Mouse (Mus musculus) neural tube, embryonic 15.5 days (tissue): ENCODE data around the gene Bag6. TPM values are rescaled to one million over a fixed set of nuclear protein-coding genes. Genes with fewer than 3 reads are reported as not detected.

Experiments used
- ATAC-seq: fragments of 200-750 bp; cut with Nextera tagmentation; 2 replicates; pipeline ENCODE4 v1.8.0; 2017; ENCODE audit warnings: mild to moderate bottlenecking, moderate TSS enrichment, moderate library complexity; ENCODE audit not compliant: low FRiP score
- H3K27ac ChIP-seq: fragments of 300-500 bp; sonication (generic); replicated peaks from 2 replicates; pipeline ENCODE4 v1.5.1; 2015; ENCODE audit warnings: mild to moderate bottlenecking, inconsistent platforms
- H3K27me3 ChIP-seq: fragments of 300-500 bp; sonication (generic); replicated peaks from 2 replicates; pipeline ENCODE4 v1.6.1; 2015; ENCODE audit warnings: inconsistent platforms
- H3K36me3 ChIP-seq: fragments of 300-500 bp; sonication (generic); 2 replicates; pipeline ENCODE4 v1.6.1; 2015; ENCODE audit warnings: inconsistent platforms
- H3K4me1 ChIP-seq: fragments of 300-500 bp; sonication (generic); 2 replicates; pipeline ENCODE4 v1.6.1; 2015; ENCODE audit warnings: inconsistent platforms
- H3K4me2 ChIP-seq: fragments of 300-500 bp; sonication (generic); 2 replicates; pipeline ENCODE4 v1.6.1; 2015; ENCODE audit warnings: inconsistent platforms, mild to moderate bottlenecking, moderate library complexity
- H3K4me3 ChIP-seq: fragments of 300-500 bp; sonication (generic); replicated peaks from 2 replicates; pipeline ENCODE4 v1.5.1; 2015; ENCODE audit warnings: mild to moderate bottlenecking, inconsistent platforms
- H3K9ac ChIP-seq: fragments of 300-500 bp; sonication (generic); replicated peaks from 2 replicates; pipeline ENCODE4 v1.6.1; 2015; ENCODE audit warnings: mild to moderate bottlenecking, inconsistent platforms
- H3K9me3 ChIP-seq: fragments of 300-500 bp; sonication (generic); replicated peaks from 2 replicates; pipeline ENCODE4 v1.6.1; 2016; ENCODE audit warnings: inconsistent platforms
- WGBS: fragments of 180-500 bp; shearing (Covaris S2); methylation state at CpG from one replicate; pipeline ENCODE4 v1.1.7; 2015; ENCODE audit warnings: mixed read lengths; 5-methylcytosine and 5-hydroxymethylcytosine counted together
- polyA plus RNA-seq: library from polyadenylated mRNA; unstranded; fragments of >200 nt; fragmentation: Nextera tagmentation; extraction: Ambion mirVana; gene quantifications from 2 replicates; pipeline ENCODE4 v1.2.1, GENCODE M21; 2015

Gene Bag6
- polyA plus RNA-seq, 1 experiment from 2014 or later, result 62.7 TPM

DNA sequence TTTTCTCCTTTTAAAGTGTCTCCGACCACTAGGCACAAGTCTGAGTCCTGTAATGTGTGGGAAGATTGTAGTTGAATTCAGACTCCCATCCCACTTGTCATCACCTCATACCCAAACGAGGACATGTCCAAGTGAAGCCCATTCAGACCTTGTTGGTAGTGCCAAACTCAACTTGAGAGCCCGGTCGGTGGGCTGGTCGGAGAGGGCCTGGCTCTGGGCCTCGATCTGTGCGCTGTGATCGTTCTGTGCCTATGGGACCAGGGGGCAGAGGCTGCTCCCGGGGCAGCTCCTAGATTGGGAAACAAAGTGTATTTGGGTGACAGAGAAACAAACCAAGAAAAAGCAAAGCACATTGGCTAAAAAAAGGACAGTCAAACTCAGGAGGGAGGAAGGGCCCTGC is 18.1 kb downstream of the Bag6 start:
- Histone ChIP-seq H3K4me3 (no peak overlapping the region), H3K27me3 (no peaks in the 10 kb centered on the region), H3K4me2 (no peak overlapping the region), H3K9ac (no peak overlapping the region), H3K9me3 (no peaks in the 10 kb centered on the region), H3K27ac (no peak overlapping the region), H3K4me1 (peaks cover 3% of the 10 kb centered on the region; the same call in 1 of the 2 replicates), H3K36me3 (peaks cover 97% of the 10 kb centered on the region)
- ATAC-seq, result no peak
- WGBS, result 95% methylated on average over 9 of the region's 9 CpGs

DNA sequence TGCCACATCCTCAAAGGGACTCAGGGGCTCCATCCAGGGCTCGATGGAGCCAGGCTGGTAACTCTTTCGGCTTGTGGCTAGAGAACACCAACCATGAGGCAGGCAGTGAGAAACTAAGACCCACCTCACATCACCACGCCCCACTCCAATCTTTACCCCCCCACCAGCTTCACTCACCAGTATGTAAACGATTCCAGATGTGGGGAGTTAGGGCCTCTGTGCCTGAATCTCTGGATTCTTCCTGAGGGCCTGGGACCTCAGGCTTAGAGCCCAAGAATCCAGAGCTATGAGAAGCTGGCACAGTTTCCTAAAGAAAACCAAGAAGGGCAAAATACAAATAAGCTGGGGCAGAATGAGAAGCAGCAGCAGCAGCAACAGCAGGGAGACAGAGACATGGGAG is 19.0 kb downstream of the Bag6 start:
- Histone ChIP-seq H3K9me3 (no peaks in the 10 kb centered on the region), H3K27ac (no peak overlapping the region), H3K9ac (no peak overlapping the region), H3K36me3 (peaks cover 97% of the 10 kb centered on the region), H3K4me2 (no peak overlapping the region), H3K27me3 (no peaks in the 10 kb centered on the region), H3K4me3 (no peak overlapping the region), H3K4me1 (no peaks in the 10 kb centered on the region; the same call in 1 of the 2 replicates)
- ATAC-seq, result no peak
- WGBS, result 92% methylated on average over 4 of the region's 4 CpGs

DNA sequence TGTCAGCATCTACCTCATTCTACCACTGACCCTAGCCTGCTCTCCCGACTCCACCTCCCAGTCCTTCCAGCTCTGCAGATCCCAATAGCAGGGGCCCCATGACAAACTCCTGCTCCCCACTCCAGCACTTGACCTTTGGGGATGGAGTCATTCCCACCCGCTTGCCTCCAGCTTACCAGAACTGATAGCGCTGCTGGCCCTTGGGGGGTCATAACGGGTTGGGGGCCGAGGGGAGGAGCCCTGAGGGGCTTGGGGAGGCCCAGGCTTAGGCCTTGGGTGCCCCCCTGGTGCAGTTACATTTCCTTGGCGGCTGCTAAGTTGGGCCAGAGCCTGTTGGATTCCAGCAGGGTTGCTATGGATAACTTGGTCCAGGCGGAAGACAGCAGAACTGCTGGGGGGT is 19.6 kb downstream of the Bag6 start:
- 75% methylated on average over 7 of the region's 7 CpGs for WGBS
- H3K36me3 ChIP-seq, result peaks cover 97% of the 10 kb centered on the region
- H3K9me3 ChIP-seq, result no peaks in the 10 kb centered on the region
- no peak overlapping the region for H3K4me3 ChIP-seq
- no peak overlapping the region for H3K9ac ChIP-seq
- no peak overlapping the region for H3K4me2 ChIP-seq
- H3K27me3 ChIP-seq, result no peaks in the 10 kb centered on the region
- H3K27ac ChIP-seq, result no peak overlapping the region
- H3K4me1 ChIP-seq, result no peaks in the 10 kb centered on the region; the same call in 1 of the 2 replicates
- ATAC-seq, result no peak; the same call in 1 of the 2 replicates

DNA sequence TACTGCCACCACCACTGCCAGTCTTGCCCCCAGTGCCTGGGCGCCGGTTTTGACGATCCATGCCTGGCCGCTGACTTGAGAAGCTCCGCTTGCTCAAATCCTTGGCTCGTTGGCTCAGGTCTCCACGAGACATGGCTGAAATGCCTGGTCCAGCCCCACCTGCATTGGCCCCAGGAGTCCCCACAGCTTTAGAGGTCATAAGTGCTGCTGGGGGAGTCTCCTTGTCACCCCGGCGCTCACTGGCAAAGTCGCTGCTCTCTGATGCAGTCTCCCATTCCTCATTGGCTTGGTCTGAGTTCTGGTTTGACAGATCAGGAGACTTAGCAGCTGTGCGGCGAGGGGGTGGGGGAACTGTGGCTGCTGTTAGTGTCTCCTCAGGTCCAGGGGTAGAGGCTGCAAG is 20.5 kb downstream of the Bag6 start:
- Histone ChIP-seq H3K9ac (no peak overlapping the region), H3K9me3 (no peaks in the 10 kb centered on the region), H3K27ac (no peak overlapping the region), H3K4me3 (no peak overlapping the region), H3K4me1 (no peaks in the 10 kb centered on the region; the same call in 1 of the 2 replicates), H3K27me3 (no peaks in the 10 kb centered on the region), H3K36me3 (peaks cover 97% of the 10 kb centered on the region), H3K4me2 (no peak overlapping the region)
- 92% methylated on average over 12 of the region's 12 CpGs for WGBS
- ATAC-seq, result no peak

DNA sequence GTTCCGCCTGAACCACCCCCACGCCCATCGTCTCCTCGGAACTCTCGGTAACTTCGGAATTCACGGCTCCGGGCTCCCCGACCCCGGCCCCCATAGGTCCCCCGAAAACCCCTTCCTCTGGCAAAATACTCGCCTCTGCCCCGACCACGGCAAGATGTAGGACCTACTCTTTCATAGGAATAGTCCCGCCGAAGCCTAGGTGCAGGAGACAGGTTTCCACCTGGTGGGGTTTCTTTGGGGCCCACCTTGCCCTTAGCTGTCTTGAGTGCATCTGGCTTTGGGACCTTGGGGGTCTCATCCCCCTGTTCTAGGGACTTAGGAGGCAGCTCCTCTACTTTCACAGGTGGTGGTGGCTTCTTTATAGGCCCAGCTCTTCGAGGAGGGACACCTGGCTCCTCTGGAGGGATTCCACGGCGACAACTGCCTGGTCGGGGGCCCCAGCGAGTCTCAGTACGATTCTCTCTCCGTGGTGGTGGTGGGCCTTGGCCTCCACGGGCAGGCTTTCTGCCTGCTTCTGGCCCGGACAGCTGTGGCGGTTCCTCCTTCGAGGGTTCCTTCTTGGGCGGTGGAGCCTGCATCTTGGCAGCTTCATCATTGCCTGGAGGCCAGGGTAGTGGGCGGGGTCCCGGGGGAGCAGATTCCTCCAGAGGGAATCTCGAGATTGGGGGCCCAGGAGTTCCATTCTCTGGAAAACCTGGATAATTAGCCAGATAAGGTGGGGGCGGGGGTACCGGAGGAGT is 21.7 kb downstream of the Bag6 start:
- H3K4me1 ChIP-seq, result peaks cover 8% of the 10 kb centered on the region
- no peak overlapping the region for H3K4me3 ChIP-seq
- H3K27me3 ChIP-seq, result no peaks in the 10 kb centered on the region
- no peak for ATAC-seq
- H3K27ac ChIP-seq, result no peak overlapping the region
- H3K36me3 ChIP-seq, result peaks cover 99% of the 10 kb centered on the region
- H3K9ac ChIP-seq, result no peak overlapping the region
- H3K9me3 ChIP-seq, result no peaks in the 10 kb centered on the region
- 92% methylated on average over 33 of the region's 33 CpGs for WGBS
- no peak overlapping the region for H3K4me2 ChIP-seq

DNA sequence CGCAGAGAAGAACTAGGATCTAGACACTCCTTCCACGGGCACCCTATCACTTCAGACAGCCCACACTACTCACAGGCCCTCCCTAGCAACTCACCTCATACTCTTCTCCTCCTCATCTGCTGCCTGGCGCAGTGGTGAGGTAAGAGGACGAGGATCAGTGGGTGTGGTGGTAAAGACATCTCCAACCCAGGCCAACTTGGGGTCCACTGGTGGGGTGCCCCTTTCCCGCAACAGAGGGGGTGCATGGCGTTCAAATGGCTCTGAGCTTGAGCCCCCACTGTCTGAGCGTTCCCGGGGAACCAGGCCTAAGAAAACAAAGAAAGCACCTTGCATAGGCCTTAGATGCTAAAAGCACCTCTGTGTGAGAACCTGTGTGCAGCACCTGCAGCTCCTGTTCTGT is 22.3 kb downstream of the Bag6 start:
- no peak for ATAC-seq
- Histone ChIP-seq H3K4me3 (no peak overlapping the region), H3K27me3 (no peaks in the 10 kb centered on the region), H3K9me3 (no peaks in the 10 kb centered on the region), H3K36me3 (peaks cover 99% of the 10 kb centered on the region), H3K4me1 (peaks cover 14% of the 10 kb centered on the region), H3K9ac (no peak overlapping the region), H3K4me2 (no peak overlapping the region), H3K27ac (no peak overlapping the region)
- 94% methylated on average over 8 of the region's 8 CpGs for WGBS

DNA sequence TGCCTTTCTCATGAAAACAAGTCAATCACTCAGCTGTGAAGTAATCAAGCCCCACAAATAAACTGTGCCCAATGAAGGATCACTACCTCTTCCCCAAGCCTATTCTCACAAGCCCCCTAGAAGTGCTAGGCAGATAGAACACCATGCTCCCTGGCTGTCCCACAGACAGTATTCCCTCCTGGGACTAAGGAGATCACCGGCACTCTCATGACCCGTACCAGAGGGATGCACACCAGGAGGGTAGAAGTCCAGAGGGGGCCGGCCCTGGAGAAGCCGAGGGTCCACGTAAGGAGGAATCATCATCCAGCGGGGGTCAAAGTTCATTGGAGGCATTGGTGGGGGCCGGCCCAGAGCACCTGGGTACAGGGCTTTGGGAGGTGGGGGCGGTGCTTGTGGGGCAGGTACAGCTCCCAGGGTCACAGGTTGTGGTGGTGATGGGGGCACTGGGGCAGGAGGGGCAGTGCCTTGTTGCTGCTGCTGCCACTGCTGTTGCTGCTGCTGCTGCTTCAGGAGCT is 22.7 kb downstream of the Bag6 start:
- no peak for ATAC-seq
- H3K4me2 ChIP-seq, result no peak overlapping the region
- H3K4me1 ChIP-seq, result peaks cover 19% of the 10 kb centered on the region
- H3K27me3 ChIP-seq, result no peaks in the 10 kb centered on the region
- WGBS, result 95% methylated on average over 8 of the region's 8 CpGs
- peaks cover 95% of the 10 kb centered on the region for H3K36me3 ChIP-seq
- H3K9me3 ChIP-seq, result no peaks in the 10 kb centered on the region
- H3K4me3 ChIP-seq, result no peak overlapping the region
- no peak overlapping the region for H3K27ac ChIP-seq
- no peak overlapping the region for H3K9ac ChIP-seq

DNA sequence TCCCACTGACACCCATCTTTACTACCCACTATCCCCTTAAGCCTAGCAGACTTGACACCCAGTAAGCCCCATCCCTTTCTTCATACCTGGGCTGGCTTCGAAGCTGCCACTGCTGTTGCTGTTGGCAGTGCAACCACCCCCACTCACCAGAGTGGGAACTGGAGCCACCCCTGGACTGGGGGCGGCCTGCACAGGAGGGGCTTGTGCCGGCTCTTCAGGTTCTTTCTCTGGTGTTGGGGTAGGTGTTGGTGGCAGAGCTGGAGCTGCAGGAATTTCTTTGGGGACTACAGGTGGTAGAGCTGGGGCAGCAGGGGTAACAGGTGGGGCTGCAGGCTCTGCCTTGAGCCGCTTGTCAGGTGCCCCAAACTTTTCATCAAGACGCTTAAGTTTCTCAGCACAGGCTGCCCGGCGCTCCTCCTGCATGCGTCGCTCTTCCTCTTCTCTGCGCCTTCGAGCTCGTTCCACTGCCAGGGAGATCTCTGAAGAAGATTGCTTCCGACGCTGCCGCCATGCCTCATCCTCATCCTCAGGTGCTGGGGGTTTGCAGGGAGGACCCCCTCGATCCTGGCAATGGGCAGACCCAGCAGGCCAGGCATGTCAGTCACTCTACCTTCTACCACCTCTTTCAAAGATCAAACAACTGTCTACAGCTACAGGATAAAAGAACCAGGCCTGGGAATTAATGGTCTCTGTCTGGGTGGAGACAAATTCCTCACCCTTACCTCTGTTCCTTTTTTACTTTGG is 24.0 kb downstream of the Bag6 start:
- no peaks in the 10 kb centered on the region for H3K9me3 ChIP-seq
- peaks cover 28% of the 10 kb centered on the region for H3K4me1 ChIP-seq
- H3K9ac ChIP-seq, result no peak overlapping the region
- peaks cover 82% of the 10 kb centered on the region for H3K36me3 ChIP-seq
- no peak for ATAC-seq
- H3K27ac ChIP-seq, result no peak overlapping the region
- H3K4me3 ChIP-seq, result no peak overlapping the region
- H3K4me2 ChIP-seq, result no peak overlapping the region
- WGBS, result 95% methylated on average over 16 of the region's 16 CpGs
- H3K27me3 ChIP-seq, result no peaks in the 10 kb centered on the region

DNA sequence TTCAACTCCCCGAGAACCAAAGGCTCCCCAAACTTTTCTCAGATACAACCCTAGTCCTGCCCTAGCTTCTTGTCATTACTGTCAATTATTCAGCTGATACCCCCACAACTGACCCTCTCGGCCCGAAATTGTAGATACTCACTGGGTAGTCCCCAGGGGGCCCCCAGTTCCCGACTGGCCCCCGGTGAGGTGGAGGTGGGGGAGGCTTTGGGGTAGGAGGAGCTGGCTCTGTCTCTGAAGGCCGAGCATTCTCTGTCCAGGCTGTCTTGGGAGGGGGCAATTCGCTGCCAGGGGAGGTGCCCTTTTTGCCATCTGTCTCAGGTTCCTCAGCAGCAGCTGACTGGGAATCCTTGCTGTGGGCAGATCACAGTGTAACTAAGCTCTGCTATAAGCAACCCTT is 24.7 kb downstream of the Bag6 start:
- 86% methylated on average over 7 of the region's 7 CpGs for WGBS
- Histone ChIP-seq H3K9me3 (no peaks in the 10 kb centered on the region), H3K36me3 (peaks cover 75% of the 10 kb centered on the region), H3K4me1 (peaks cover 28% of the 10 kb centered on the region), H3K4me2 (no peak overlapping the region), H3K27ac (no peak overlapping the region), H3K9ac (no peak overlapping the region), H3K27me3 (no peaks in the 10 kb centered on the region), H3K4me3 (no peak overlapping the region)
- ATAC-seq, result no peak

DNA sequence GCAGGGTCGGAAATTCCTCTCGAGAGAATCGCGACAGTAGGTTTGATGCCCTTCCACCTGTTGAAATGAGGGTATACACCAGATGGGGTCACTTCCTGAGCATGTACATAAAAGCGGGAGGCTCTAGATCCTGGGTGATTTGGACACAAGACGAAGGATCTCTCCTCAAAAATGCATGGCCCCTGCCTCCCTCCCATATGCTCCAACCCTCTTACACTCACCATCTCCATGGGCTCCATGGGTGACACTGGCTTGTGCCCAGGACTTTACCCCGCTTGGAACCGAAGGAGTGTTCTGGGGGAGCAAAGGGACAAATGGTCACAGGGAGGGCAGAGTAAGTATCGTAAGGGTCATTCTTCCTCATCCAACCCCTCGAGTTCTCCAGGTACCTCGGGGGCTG is 26.4 kb downstream of the Bag6 start:
- ATAC-seq, result no peak
- Histone ChIP-seq H3K9ac (no peak overlapping the region), H3K4me2 (peak overlapping the region; percentile 95; the same call in 1 of the 2 replicates), H3K36me3 (peaks cover 58% of the 10 kb centered on the region), H3K4me3 (0 out of 2 replicates have a peak overlapping the region, but pooled peaks have one; percentile 99), H3K27ac (no peak overlapping the region), H3K9me3 (no peaks in the 10 kb centered on the region), H3K4me1 (peaks cover 36% of the 10 kb centered on the region), H3K27me3 (no peaks in the 10 kb centered on the region)
- WGBS, result 79% methylated on average over 11 of the region's 11 CpGs

DNA sequence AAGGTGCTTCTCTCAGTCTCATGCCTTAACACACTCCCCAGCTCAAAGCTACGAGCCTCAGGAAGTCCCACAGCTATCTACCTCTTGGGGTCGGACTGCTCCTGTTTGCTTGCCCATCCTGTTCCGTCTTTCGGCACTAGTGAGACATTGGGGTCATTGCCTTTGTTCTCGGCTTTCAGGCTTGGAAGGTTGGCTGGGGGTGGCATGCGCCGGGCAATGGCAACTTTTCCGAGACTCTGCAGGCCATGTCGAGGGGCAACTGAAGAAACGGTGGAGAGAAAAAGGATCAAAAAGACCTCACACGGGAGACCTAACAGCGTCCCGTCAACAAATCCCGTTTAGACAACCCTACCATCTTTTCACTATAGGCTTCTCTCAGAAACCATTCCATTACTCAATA is 27.1 kb downstream of the Bag6 start:
- no peaks in the 10 kb centered on the region for H3K27me3 ChIP-seq
- peak overlapping the region; percentile 95 for H3K4me2 ChIP-seq
- H3K4me1 ChIP-seq, result peaks cover 42% of the 10 kb centered on the region
- peaks cover 51% of the 10 kb centered on the region for H3K36me3 ChIP-seq
- peak overlapping the region; percentile 99 for H3K4me3 ChIP-seq
- no peak for ATAC-seq
- 81% methylated on average over 14 of the region's 14 CpGs for WGBS
- H3K27ac ChIP-seq, result no peak overlapping the region
- H3K9ac ChIP-seq, result peak overlapping the region; percentile 100; the same call in 1 of the 2 replicates
- no peaks in the 10 kb centered on the region for H3K9me3 ChIP-seq

DNA sequence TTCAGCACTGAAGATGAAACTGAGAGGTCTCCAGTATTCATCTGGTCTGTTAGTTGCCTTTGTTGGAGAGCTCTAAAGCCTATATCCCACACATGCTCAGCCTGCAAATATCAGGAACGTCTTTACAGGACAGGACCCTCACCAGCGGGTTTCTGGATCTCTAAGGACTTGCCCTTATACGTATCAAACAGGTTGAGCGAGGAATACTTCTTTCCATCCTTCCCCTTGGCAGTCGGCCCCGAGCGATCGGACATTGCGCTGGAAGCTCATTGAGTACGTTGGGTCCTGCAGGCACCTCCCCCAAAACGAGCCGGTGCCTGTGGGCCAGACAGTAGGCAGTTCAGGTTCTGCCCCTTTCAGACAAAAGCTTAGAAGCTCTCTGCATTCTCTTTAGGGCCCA is 27.8 kb downstream of the Bag6 start:
- H3K4me1 ChIP-seq, result peaks cover 42% of the 10 kb centered on the region
- H3K4me2 ChIP-seq, result peak overlapping the region; percentile 95
- peak overlapping the region; percentile 99 for H3K4me3 ChIP-seq
- ATAC-seq, result no peak
- peaks cover 44% of the 10 kb centered on the region for H3K36me3 ChIP-seq
- H3K9ac ChIP-seq, result peak overlapping the region; percentile 100
- H3K27ac ChIP-seq, result no peak overlapping the region
- 43% methylated on average over 12 of the region's 12 CpGs for WGBS
- H3K9me3 ChIP-seq, result no peaks in the 10 kb centered on the region
- no peaks in the 10 kb centered on the region for H3K27me3 ChIP-seq
